Mouse (Mus musculus): ENCODE results near the gene Rasgef1b. TPM values are rescaled to one million over a fixed set of nuclear protein-coding genes. Genes with fewer than 3 reads are reported as not detected.

The Rasgef1b gene
- polyA plus RNA-seq, 1 experiment from 2014 or later, result 75.6 TPM

GRCm38 (mm10) chr5:99247915-99248314, 480.9 kb downstream of the Rasgef1b start:
- no peaks in the 10 kb centered on the region for H3K36me3 ChIP-seq (ENCODE audit: control insufficient read depth, insufficient read depth, low read length)
- peaks cover 42% of the 10 kb centered on the region for H3K4me1 ChIP-seq (ENCODE audit: control insufficient read depth, insufficient read depth, low read length)
- H3K27me3 ChIP-seq (ENCODE audit: control insufficient read depth, insufficient read depth, low read length), result no peaks in the 10 kb centered on the region
- H3K27ac ChIP-seq (replicated peaks; ENCODE audit: low read depth, low read length), result no peak overlapping the region
- H3K9me3 ChIP-seq (ENCODE audit: control insufficient read depth, low read length), result no peaks in the 10 kb centered on the region
- peak overlapping the region; percentile 28 for H3K4me2 ChIP-seq (ENCODE audit: low read length)
- DNase-seq (peak; percentile 35), ATAC-seq (ENCODE audit: low FRiP score, low TSS enrichment) (no peak)
- 86% methylated on average over 6 of the region's 6 CpGs for WGBS
- no peak overlapping the region for H3K9ac ChIP-seq (replicated peaks; ENCODE audit: low read length)
- no peak overlapping the region for H3K4me3 ChIP-seq (replicated peaks; ENCODE audit: low read depth, low read length)

GRCm38 (mm10) chr5:99247441-99247840, 481.4 kb downstream of the Rasgef1b start:
- Histone ChIP-seq H3K9ac (replicated peaks; ENCODE audit: low read length) (no peak overlapping the region), H3K4me2 (ENCODE audit: low read length) (peak overlapping the region; percentile 28), H3K4me1 (ENCODE audit: control insufficient read depth, insufficient read depth, low read length) (peaks cover 42% of the 10 kb centered on the region), H3K9me3 (ENCODE audit: control insufficient read depth, low read length) (no peaks in the 10 kb centered on the region), H3K4me3 (replicated peaks; ENCODE audit: low read depth, low read length) (no peak overlapping the region), H3K27me3 (ENCODE audit: control insufficient read depth, insufficient read depth, low read length) (no peaks in the 10 kb centered on the region), H3K27ac (replicated peaks; ENCODE audit: low read depth, low read length) (peak overlapping the region; percentile 33; the same call in 1 of the 2 replicates), H3K36me3 (ENCODE audit: control insufficient read depth, insufficient read depth, low read length) (peaks cover 2% of the 10 kb centered on the region; the same call in 1 of the 2 replicates)
- ATAC-seq (ENCODE audit: low FRiP score, low TSS enrichment), result no peak
- 54% methylated on average over 7 of the region's 7 CpGs for WGBS
- no peak for DNase-seq

- no peak for ATAC-seq (ENCODE audit: low FRiP score, low TSS enrichment)
- WGBS, result 14% methylated on average over 6 of the region's 6 CpGs
- no peak overlapping the region for H3K4me3 ChIP-seq (replicated peaks; ENCODE audit: low read depth, low read length)
- no peaks in the 10 kb centered on the region for H3K9me3 ChIP-seq (ENCODE audit: control insufficient read depth, low read length)
- no peak overlapping the region for H3K9ac ChIP-seq (replicated peaks; ENCODE audit: low read length)
- H3K4me2 ChIP-seq (ENCODE audit: low read length), result peak overlapping the region; percentile 28
- no peaks in the 10 kb centered on the region for H3K27me3 ChIP-seq (ENCODE audit: control insufficient read depth, insufficient read depth, low read length)
- peaks cover 41% of the 10 kb centered on the region for H3K4me1 ChIP-seq (ENCODE audit: control insufficient read depth, insufficient read depth, low read length)
- H3K27ac ChIP-seq (replicated peaks; ENCODE audit: low read depth, low read length), result peak overlapping the region; percentile 33; the same call in 1 of the 2 replicates
- H3K36me3 ChIP-seq (ENCODE audit: control insufficient read depth, insufficient read depth, low read length), result peaks cover 4% of the 10 kb centered on the region
- peak; percentile 64 for DNase-seq
Observed at GRCm38 (mm10) chr5:99246972-99247371, 481.9 kb downstream of the Rasgef1b start.

- Histone ChIP-seq H3K27ac (replicated peaks; ENCODE audit: low read depth, low read length) (no peak overlapping the region), H3K9me3 (ENCODE audit: control insufficient read depth, low read length) (no peaks in the 10 kb centered on the region), H3K36me3 (ENCODE audit: control insufficient read depth, insufficient read depth, low read length) (peaks cover 40% of the 10 kb centered on the region), H3K4me2 (ENCODE audit: low read length) (no peak overlapping the region), H3K27me3 (ENCODE audit: control insufficient read depth, insufficient read depth, low read length) (no peaks in the 10 kb centered on the region), H3K9ac (replicated peaks; ENCODE audit: low read length) (no peak overlapping the region), H3K4me1 (ENCODE audit: control insufficient read depth, insufficient read depth, low read length) (peaks cover 10% of the 10 kb centered on the region), H3K4me3 (replicated peaks; ENCODE audit: low read depth, low read length) (no peak overlapping the region)
- WGBS, result 79% methylated on average over 11 of the region's 11 CpGs
- DNase-seq, result no peak
- no peak for ATAC-seq (ENCODE audit: low FRiP score, low TSS enrichment)
Observed at GRCm38 (mm10) chr5:99241988-99242740, 486.7 kb downstream of the Rasgef1b start.

GRCm38 (mm10) chr5:99240501-99240900, 488.4 kb downstream of the Rasgef1b start:
- no peaks in the 10 kb centered on the region for H3K9me3 ChIP-seq (ENCODE audit: control insufficient read depth, low read length)
- no peak for ATAC-seq (ENCODE audit: low FRiP score, low TSS enrichment)
- H3K36me3 ChIP-seq (ENCODE audit: control insufficient read depth, insufficient read depth, low read length), result peaks cover 51% of the 10 kb centered on the region
- H3K4me2 ChIP-seq (ENCODE audit: low read length), result no peak overlapping the region
- WGBS, result 97% methylated on average over 6 of the region's 6 CpGs
- H3K27ac ChIP-seq (replicated peaks; ENCODE audit: low read depth, low read length), result no peak overlapping the region
- H3K4me3 ChIP-seq (replicated peaks; ENCODE audit: low read depth, low read length), result no peak overlapping the region
- no peaks in the 10 kb centered on the region for H3K4me1 ChIP-seq (ENCODE audit: control insufficient read depth, insufficient read depth, low read length)
- H3K27me3 ChIP-seq (ENCODE audit: control insufficient read depth, insufficient read depth, low read length), result no peaks in the 10 kb centered on the region
- no peak overlapping the region for H3K9ac ChIP-seq (replicated peaks; ENCODE audit: low read length)
- no peak for DNase-seq

GRCm38 (mm10) chr5:99239677-99240076, 489.2 kb downstream of the Rasgef1b start:
- Histone ChIP-seq H3K27ac (replicated peaks; ENCODE audit: low read depth, low read length) (no peak overlapping the region), H3K9ac (replicated peaks; ENCODE audit: low read length) (no peak overlapping the region), H3K27me3 (ENCODE audit: control insufficient read depth, insufficient read depth, low read length) (no peaks in the 10 kb centered on the region), H3K4me1 (ENCODE audit: control insufficient read depth, insufficient read depth, low read length) (no peaks in the 10 kb centered on the region), H3K4me3 (replicated peaks; ENCODE audit: low read depth, low read length) (no peak overlapping the region), H3K9me3 (ENCODE audit: control insufficient read depth, low read length) (no peaks in the 10 kb centered on the region), H3K4me2 (ENCODE audit: low read length) (no peak overlapping the region), H3K36me3 (ENCODE audit: control insufficient read depth, insufficient read depth, low read length) (peaks cover 52% of the 10 kb centered on the region)
- 91% methylated on average over 9 of the region's 9 CpGs for WGBS
- ATAC-seq (ENCODE audit: low FRiP score, low TSS enrichment) (no peak), DNase-seq (no peak)

- 93% methylated on average over 4 of the region's 4 CpGs for WGBS
Observed at GRCm38 (mm10) chr5:99238150-99238549, 490.7 kb downstream of the Rasgef1b start.

GRCm38 (mm10) chr5:99236888-99237752, 491.7 kb downstream of the Rasgef1b start:
- ATAC-seq (ENCODE audit: low FRiP score, low TSS enrichment), result no peak
- no peak overlapping the region for H3K27ac ChIP-seq (replicated peaks; ENCODE audit: low read depth, low read length)
- H3K4me3 ChIP-seq (replicated peaks; ENCODE audit: low read depth, low read length), result no peak overlapping the region
- H3K4me2 ChIP-seq (ENCODE audit: low read length), result no peak overlapping the region
- 82% methylated on average over 11 of the region's 11 CpGs for WGBS
- peaks cover 71% of the 10 kb centered on the region for H3K36me3 ChIP-seq (ENCODE audit: control insufficient read depth, insufficient read depth, low read length)
- H3K4me1 ChIP-seq (ENCODE audit: control insufficient read depth, insufficient read depth, low read length), result no peaks in the 10 kb centered on the region
- no peak overlapping the region for H3K9ac ChIP-seq (replicated peaks; ENCODE audit: low read length)
- DNase-seq, result no peak
- H3K9me3 ChIP-seq (ENCODE audit: control insufficient read depth, low read length), result no peaks in the 10 kb centered on the region
- no peaks in the 10 kb centered on the region for H3K27me3 ChIP-seq (ENCODE audit: control insufficient read depth, insufficient read depth, low read length)

More at GRCm38 (mm10) chr5:99238150-99238549, 490.7 kb downstream of the Rasgef1b start:
- Histone ChIP-seq H3K4me2 (ENCODE audit: low read length) (no peak overlapping the region), H3K27me3 (ENCODE audit: control insufficient read depth, insufficient read depth, low read length) (no peaks in the 10 kb centered on the region), H3K9ac (replicated peaks; ENCODE audit: low read length) (no peak overlapping the region), H3K36me3 (ENCODE audit: control insufficient read depth, insufficient read depth, low read length) (peaks cover 65% of the 10 kb centered on the region), H3K9me3 (ENCODE audit: control insufficient read depth, low read length) (no peaks in the 10 kb centered on the region), H3K4me1 (ENCODE audit: control insufficient read depth, insufficient read depth, low read length) (no peaks in the 10 kb centered on the region), H3K4me3 (replicated peaks; ENCODE audit: low read depth, low read length) (no peak overlapping the region), H3K27ac (replicated peaks; ENCODE audit: low read depth, low read length) (no peak overlapping the region)
- ATAC-seq (ENCODE audit: low FRiP score, low TSS enrichment), result no peak
- DNase-seq, result no peak

All from midbrain, embryonic 14.5 days (tissue).